Mouse (Mus musculus) limb, embryonic 12.5 days (tissue): ENCODE measurements at regions not wholly inside any gene's neighbourhood (a gene's known extent, or its start where the extent isn't known, plus 50 kb on each side); places are given as distances from the start of the nearest gene placed in this dataset.

Experiments used
- ATAC-seq: fragments of 200-750 bp; cut with Nextera tagmentation; 2 replicates; pipeline ENCODE4 v1.8.0; 2017; ENCODE audit warnings: low read depth, moderate TSS enrichment; ENCODE audit not compliant: insufficient number of reproducible peaks, insufficient read depth, low FRiP score, low TSS enrichment
- H3K27ac ChIP-seq: fragments of 300-500 bp; sonication (generic); 2 replicates; pipeline ENCODE4 v1.5.1; 2016; ENCODE audit warnings: mild to moderate bottlenecking, moderate library complexity
- H3K27me3 ChIP-seq: fragments of 300-500 bp; sonication (generic); 2 replicates; pipeline ENCODE4 v1.6.1; 2016; ENCODE audit warnings: mild to moderate bottlenecking, moderate library complexity
- H3K36me3 ChIP-seq: fragments of 300-500 bp; sonication (generic); 2 replicates; pipeline ENCODE4 v1.6.1; 2016; ENCODE audit warnings: mild to moderate bottlenecking, moderate library complexity
- H3K4me1 ChIP-seq: fragments of 300-500 bp; sonication (generic); replicated peaks from 2 replicates; pipeline ENCODE4 v1.6.1; 2016
- H3K4me2 ChIP-seq: fragments of 300-500 bp; sonication (generic); 2 replicates; pipeline ENCODE4 v1.6.1; 2016; ENCODE audit warnings: mild to moderate bottlenecking, moderate library complexity
- H3K4me3 ChIP-seq: fragments of 300-500 bp; sonication (generic); replicated peaks from 2 replicates; pipeline ENCODE4 v1.5.1; 2016; ENCODE audit warnings: mild to moderate bottlenecking
- H3K9ac ChIP-seq: fragments of 300-500 bp; sonication (generic); replicated peaks from 2 replicates; pipeline ENCODE4 v1.6.1; 2016; ENCODE audit warnings: mild to moderate bottlenecking, moderate library complexity
- H3K9me3 ChIP-seq: fragments of 300-500 bp; sonication (generic); 2 replicates; pipeline ENCODE4 v1.6.1; 2016; ENCODE audit warnings: mild to moderate bottlenecking, moderate library complexity
- WGBS: fragments of 180-500 bp; shearing (Covaris S2); methylation state at CpG from one replicate; pipeline ENCODE4 v1.1.7; 2016; 5-methylcytosine and 5-hydroxymethylcytosine counted together

DNA sequence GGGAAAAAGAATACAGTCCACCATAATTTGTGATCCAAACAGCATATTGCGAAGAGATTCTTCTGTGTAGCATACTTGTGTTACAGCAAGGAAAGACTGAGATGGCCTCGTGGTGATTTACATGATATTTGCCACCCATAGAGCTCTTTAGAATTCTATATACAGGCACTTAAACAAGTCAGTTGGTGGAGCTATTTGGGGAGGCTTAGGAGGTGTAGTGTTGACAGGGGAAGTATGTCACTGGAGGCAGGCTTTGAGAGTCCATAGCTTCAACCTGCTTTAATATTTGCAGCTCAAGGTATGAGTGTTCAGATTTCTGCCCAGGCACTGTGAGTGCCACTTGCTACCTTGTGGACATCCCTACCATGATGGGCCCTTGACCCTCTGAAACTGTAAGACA lies 187.3 kb downstream of the Ostf1 start:
- H3K4me1 ChIP-seq = no peaks in the 10 kb centered on the region
- H3K9ac ChIP-seq = no peak overlapping the region
- ATAC-seq = no peak
- H3K27ac ChIP-seq = no peak overlapping the region
- no peak overlapping the region for H3K4me2 ChIP-seq
- WGBS = 80% methylated on average over 2 of the region's 2 CpGs
- H3K27me3 ChIP-seq = no peaks in the 10 kb centered on the region
- no peaks in the 10 kb centered on the region for H3K36me3 ChIP-seq
- H3K9me3 ChIP-seq = no peaks in the 10 kb centered on the region
- no peak overlapping the region for H3K4me3 ChIP-seq

DNA sequence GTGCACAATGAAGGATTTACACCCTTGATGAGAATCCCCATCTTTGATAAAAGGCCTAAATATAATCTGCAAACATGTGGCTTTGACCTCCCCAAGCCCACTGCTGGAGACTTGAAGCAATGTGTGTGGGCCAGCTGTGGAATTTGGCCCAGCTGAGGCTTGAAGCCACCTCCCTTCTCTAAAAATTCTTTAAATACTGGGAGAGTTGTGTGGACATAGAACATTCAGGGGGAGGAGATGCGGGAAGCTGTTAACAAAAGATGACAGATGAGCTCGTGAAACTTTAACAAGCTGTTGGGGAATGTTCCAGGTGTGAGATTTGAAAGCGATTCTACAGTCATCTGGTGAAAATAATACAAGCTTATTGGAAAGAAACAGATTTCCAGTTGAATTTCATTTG lies 195.3 kb downstream of the Ostf1 start:
- no peaks in the 10 kb centered on the region for H3K9me3 ChIP-seq
- H3K4me1 ChIP-seq = peaks cover 8% of the 10 kb centered on the region; the same call in 1 of the 2 replicates
- H3K27ac ChIP-seq = no peak overlapping the region
- H3K4me2 ChIP-seq = no peak overlapping the region
- H3K27me3 ChIP-seq = no peaks in the 10 kb centered on the region
- no peak overlapping the region for H3K9ac ChIP-seq
- no peaks in the 10 kb centered on the region for H3K36me3 ChIP-seq
- ATAC-seq = no peak
- no peak overlapping the region for H3K4me3 ChIP-seq
- 30% methylated on average over 3 of the region's 3 CpGs for WGBS

DNA sequence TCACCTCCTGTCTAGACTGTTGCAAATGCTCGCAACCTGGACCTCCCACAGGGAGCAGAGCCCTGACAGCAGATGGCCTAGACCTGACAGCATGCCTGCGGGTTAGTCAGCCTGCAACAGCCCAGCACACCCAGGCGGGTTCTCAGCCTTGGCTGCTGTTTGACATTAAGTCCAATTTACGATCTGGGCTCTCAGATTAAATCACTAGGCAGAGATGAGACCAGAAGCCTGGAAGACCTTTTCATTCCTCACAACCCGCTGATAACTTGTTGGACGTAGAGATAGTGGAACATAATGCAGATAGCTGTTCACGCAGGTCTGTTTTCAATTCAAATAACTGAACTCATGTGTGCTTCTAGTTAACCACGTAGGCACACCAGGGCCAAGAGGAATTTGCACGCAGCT lies 211.2 kb downstream of the Ostf1 start:
- H3K4me3 ChIP-seq = no peak overlapping the region
- no peaks in the 10 kb centered on the region for H3K9me3 ChIP-seq
- H3K4me1 ChIP-seq = peaks cover 10% of the 10 kb centered on the region
- no peak overlapping the region for H3K4me2 ChIP-seq
- no peaks in the 10 kb centered on the region for H3K27me3 ChIP-seq
- no peak overlapping the region for H3K27ac ChIP-seq
- no peaks in the 10 kb centered on the region for H3K36me3 ChIP-seq
- no peak overlapping the region; the same call in 1 of the 2 replicates for H3K9ac ChIP-seq
- 14% methylated on average over 9 of the region's 9 CpGs for WGBS
- ATAC-seq = no peak

DNA sequence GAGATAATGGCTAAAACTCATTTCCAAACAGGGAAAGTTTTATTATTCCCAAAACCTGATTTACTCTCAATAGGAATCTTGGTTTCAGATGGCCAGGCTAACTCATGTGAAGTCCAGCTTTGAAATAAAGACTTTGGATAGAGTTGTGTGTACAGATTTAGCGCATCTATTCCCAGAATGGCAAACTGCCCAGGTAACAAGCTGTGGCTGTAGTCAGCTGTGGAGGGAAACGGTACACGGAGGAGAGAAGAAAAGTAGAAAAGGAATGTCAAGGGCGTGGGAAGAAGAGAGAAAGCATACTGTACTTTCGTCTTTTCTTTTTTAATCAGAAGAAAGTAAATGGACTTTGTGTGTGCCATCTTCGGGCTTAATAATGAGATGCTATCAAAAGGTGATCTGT lies 213.1 kb downstream of the Ostf1 start:
- no peak for ATAC-seq
- 83% methylated on average over 6 of the region's 6 CpGs for WGBS
- Histone ChIP-seq H3K9me3 (no peaks in the 10 kb centered on the region), H3K27ac (no peak overlapping the region), H3K4me3 (no peak overlapping the region), H3K27me3 (no peaks in the 10 kb centered on the region), H3K4me2 (no peak overlapping the region), H3K4me1 (peaks cover 10% of the 10 kb centered on the region), H3K36me3 (no peaks in the 10 kb centered on the region), H3K9ac (no peak overlapping the region)

DNA sequence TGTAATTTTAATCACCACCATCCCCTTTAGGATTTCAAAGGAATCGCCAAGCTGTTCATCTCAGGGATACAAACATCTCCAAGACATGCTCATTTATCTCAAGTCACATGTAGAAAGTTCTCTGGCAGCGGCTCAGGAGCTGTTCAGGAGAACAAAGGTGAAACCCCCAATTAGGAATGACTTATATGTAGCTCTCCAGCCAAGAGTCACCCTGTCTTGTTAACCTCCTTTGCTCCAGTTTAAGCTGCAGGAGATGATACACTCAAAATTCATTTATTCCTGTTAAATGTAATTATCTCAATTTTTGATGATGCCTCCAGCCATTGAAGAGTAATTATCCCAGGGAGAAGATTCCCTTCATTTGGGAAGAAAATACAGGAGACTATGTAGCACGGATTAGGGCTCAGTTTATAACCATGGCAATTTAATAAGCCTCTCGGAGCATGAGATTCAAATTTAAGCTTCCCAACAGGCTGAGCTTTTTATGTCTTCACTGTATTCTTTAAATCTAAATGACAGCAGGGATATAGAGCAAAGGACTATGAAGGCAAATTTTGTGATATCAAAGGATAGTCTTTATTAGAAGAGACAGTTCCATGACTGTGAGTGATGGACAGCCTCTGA lies 254.0 kb downstream of the Ostf1 start:
- Histone ChIP-seq H3K36me3 (no peaks in the 10 kb centered on the region), H3K4me1 (no peaks in the 10 kb centered on the region), H3K27me3 (peaks cover 4% of the 10 kb centered on the region; the same call in 1 of the 2 replicates), H3K27ac (no peak overlapping the region), H3K9me3 (no peaks in the 10 kb centered on the region), H3K4me2 (no peak overlapping the region), H3K4me3 (no peak overlapping the region), H3K9ac (no peak overlapping the region)
- 70% methylated on average over 4 of the region's 4 CpGs for WGBS
- no peak for ATAC-seq

DNA sequence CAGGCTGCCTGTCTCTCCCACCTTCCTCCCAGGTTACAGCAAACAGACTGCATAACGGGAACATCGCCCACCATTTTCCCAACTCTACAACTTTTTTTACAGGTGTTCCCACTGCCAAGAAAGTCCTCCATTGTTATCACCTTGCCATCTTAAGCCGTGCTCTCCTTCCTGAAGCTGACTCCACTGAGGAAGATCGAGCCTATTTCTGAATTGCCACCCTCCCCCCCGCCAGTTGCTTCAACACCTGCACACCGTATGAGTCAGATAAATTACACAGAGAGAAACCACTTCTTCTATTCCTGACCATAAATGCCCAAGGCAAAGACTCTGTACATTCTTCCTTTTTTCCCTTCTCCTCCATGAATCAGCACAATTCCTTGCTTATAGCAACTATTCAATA lies 263.0 kb downstream of the Ostf1 start:
- H3K27me3 ChIP-seq = no peaks in the 10 kb centered on the region
- no peak overlapping the region for H3K4me2 ChIP-seq
- H3K4me1 ChIP-seq = no peaks in the 10 kb centered on the region
- no peak overlapping the region for H3K4me3 ChIP-seq
- no peak for ATAC-seq
- no peak overlapping the region for H3K27ac ChIP-seq
- no peak overlapping the region for H3K9ac ChIP-seq
- H3K36me3 ChIP-seq = no peaks in the 10 kb centered on the region
- no peaks in the 10 kb centered on the region for H3K9me3 ChIP-seq
- WGBS = 86% methylated on average over 6 of the region's 6 CpGs

DNA sequence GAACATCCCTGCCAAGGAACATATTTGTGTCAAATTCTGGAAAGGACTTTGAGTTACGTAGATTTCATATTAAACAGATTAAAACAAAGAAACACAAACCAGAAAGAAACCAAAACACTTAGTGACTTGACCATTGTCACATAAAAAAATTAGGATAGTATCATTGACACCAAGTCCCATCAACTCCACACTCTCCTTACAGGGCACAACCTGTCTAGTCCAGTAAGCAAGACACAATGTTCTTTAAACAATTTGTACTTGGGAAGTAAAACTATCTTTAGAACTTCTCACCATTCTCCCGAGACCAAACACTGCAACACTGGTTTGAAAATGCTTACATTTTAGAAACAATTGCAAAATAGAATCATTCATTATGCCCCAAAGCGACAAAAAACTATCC lies 277.7 kb downstream of the Ostf1 start:
- WGBS = 86% methylated on average over 3 of the region's 3 CpGs
- H3K9ac ChIP-seq = no peak overlapping the region
- H3K4me1 ChIP-seq = no peaks in the 10 kb centered on the region
- no peak overlapping the region for H3K4me2 ChIP-seq
- H3K9me3 ChIP-seq = no peaks in the 10 kb centered on the region
- no peaks in the 10 kb centered on the region for H3K27me3 ChIP-seq
- H3K27ac ChIP-seq = no peak overlapping the region
- H3K4me3 ChIP-seq = no peak overlapping the region
- no peak for ATAC-seq
- H3K36me3 ChIP-seq = no peaks in the 10 kb centered on the region

DNA sequence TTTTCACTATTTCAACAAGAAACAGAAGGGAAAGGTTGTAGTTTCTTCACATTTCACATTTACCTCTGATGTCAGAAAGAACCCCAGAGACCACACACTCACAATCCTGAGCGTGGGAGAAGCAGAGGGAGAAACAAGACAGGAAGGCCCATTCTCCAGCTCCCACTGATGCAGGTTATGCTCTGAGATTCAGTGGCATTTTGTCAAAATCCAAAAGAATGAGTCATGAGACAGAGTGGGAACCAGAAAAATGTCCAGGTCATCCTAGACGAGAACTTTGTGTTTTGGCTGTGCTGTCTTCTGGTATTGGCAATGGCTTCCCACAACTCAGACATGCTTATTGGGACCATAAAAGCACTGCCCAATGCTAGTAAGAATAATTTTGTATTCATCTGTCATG lies 285.9 kb downstream of the Ostf1 start:
- H3K4me1 ChIP-seq = no peaks in the 10 kb centered on the region
- no peaks in the 10 kb centered on the region for H3K27me3 ChIP-seq
- H3K27ac ChIP-seq = no peak overlapping the region
- WGBS = 89% methylated on average over 2 of the region's 2 CpGs
- H3K9me3 ChIP-seq = no peaks in the 10 kb centered on the region
- ATAC-seq = no peak
- no peaks in the 10 kb centered on the region for H3K36me3 ChIP-seq
- no peak overlapping the region for H3K9ac ChIP-seq
- no peak overlapping the region for H3K4me3 ChIP-seq
- H3K4me2 ChIP-seq = no peak overlapping the region

DNA sequence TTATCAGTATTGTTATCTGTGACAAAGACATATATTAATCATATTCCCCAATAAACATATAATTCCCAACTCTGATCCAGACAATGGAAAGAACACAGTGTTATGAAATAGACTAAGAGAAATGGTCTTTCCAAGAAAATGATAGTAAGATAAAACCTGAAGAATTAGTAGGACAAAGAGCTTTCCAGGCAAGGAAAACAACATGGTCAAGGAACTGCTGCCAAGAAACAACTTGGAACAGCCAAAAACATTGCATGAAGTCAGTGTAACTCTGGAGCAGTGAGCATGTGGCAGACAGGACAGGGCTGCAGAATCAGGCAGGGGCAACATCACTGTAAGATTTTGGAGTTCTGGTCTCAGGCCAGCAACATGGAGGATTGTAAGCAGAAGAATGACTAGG lies 288.0 kb downstream of the Ostf1 start:
- H3K9me3 ChIP-seq = no peaks in the 10 kb centered on the region
- no peaks in the 10 kb centered on the region for H3K4me1 ChIP-seq
- no peaks in the 10 kb centered on the region for H3K27me3 ChIP-seq
- H3K4me2 ChIP-seq = no peak overlapping the region
- no peak overlapping the region for H3K9ac ChIP-seq
- no peak overlapping the region for H3K4me3 ChIP-seq
- H3K27ac ChIP-seq = no peak overlapping the region
- H3K36me3 ChIP-seq = no peaks in the 10 kb centered on the region
- no peak for ATAC-seq

DNA sequence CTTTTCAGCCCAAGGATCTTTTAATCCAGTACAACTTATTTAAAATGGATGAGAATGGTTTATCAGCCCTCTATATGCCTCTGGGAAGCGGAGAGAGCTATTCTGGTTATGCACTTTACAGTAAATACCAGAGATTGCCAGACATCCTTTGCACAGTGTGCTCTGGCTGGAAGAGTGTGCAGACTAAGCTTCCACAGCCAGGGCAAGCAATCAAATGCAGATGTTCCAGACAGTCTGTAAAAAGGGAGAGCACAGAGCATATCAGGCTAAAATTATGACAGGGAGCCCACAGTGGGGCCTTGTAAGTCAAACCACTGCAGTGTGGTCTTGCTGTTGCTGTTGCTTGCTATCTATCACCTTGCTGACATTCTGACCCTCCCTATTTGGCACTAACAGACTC lies 288.6 kb downstream of the Ostf1 start:
- 61% methylated on average over 1 of the region's 1 CpGs for WGBS
- ATAC-seq = 0 out of 2 replicates have a peak, but pooled peaks have one; percentile 42
- no peak overlapping the region for H3K4me2 ChIP-seq
- no peak overlapping the region for H3K4me3 ChIP-seq
- H3K27ac ChIP-seq = no peak overlapping the region
- no peaks in the 10 kb centered on the region for H3K9me3 ChIP-seq
- no peak overlapping the region for H3K9ac ChIP-seq
- no peaks in the 10 kb centered on the region for H3K4me1 ChIP-seq
- H3K36me3 ChIP-seq = no peaks in the 10 kb centered on the region
- H3K27me3 ChIP-seq = no peaks in the 10 kb centered on the region

DNA sequence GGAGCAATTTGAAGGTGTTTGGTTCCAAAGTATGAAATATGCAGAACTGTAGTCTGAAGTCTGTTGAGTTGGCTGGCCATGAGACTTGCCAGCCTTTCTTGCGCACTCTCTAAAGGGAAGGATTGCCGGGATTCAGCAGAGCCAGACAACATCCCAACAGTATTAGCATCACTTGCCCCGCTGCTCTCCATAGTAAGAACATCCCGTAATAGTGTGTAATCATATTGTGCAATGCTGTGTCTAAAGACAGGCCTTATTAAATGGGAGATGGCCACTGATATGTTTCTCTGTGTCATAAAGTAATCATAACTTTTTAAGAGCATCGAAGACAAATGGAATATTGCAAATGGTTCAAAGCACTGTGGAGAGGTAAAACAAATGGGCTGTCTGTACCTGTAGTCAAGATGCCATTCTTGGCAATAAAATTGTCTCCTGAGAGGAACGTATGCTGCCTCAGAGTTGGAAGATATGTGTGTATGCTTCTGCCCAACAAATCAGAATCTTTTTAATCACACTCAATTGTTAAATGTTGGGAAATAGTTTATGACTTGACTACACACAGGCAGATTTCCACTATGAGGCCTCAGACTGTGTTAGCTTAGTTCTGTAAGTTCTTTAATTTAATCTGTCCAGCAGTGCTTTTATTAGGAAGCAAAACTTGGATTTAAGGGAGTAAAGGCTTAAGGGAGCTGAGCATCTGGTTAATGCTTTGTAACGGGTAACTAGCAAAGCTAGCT lies 293.6 kb downstream of the Ostf1 start:
- Histone ChIP-seq H3K9me3 (no peaks in the 10 kb centered on the region), H3K4me3 (no peak overlapping the region), H3K36me3 (no peaks in the 10 kb centered on the region), H3K9ac (no peak overlapping the region), H3K27ac (no peak overlapping the region), H3K4me2 (no peak overlapping the region), H3K4me1 (peaks cover 3% of the 10 kb centered on the region), H3K27me3 (0 out of 2 replicates have a peak, but pooled peaks cover 2% of the 10 kb centered on the region)
- no peak for ATAC-seq
- 87% methylated on average over 7 of the region's 7 CpGs for WGBS

DNA sequence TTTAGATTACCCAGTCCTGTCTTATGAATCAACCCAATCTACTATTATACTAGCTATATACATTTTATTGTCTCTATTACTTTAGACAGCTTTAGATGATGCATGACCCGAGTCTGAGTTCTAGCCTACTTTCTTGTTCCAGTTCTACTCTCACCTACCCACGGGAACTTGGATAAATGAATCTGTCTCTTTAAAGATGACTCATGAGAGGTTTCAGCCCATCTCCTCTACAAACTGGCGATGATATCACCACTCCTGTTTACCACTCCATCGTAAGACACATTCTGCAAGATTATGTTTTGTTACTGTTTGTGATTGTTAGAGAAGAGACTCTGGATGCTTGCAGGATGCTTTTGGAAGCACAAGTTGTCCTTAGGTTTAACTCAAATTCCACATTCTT lies 295.0 kb downstream of the Ostf1 start:
- 0 out of 2 replicates have a peak, but pooled peaks cover 2% of the 10 kb centered on the region for H3K27me3 ChIP-seq
- no peak for ATAC-seq
- H3K36me3 ChIP-seq = no peaks in the 10 kb centered on the region
- no peak overlapping the region for H3K4me3 ChIP-seq
- no peak overlapping the region for H3K27ac ChIP-seq
- no peaks in the 10 kb centered on the region for H3K9me3 ChIP-seq
- 91% methylated on average over 4 of the region's 4 CpGs for WGBS
- no peak overlapping the region for H3K9ac ChIP-seq
- no peak overlapping the region for H3K4me2 ChIP-seq
- H3K4me1 ChIP-seq = peaks cover 3% of the 10 kb centered on the region
